Mouse (Mus musculus) forelimb bud, embryonic 11.5 days (tissue): ENCODE results near the gene Cldn9.
A peak's percentile ranks its signal among the peaks of the same experiment; 100 is the strongest.

Experiments used
- DNase-seq: peaks from one replicate; pipeline ENCODE4 v3.0.0-alpha.2; 2012; ENCODE audit warnings: low read depth, low spot score

The Cldn9 gene

GRCm38 (mm10) chr17:23681086-23681485, 2.7 kb downstream of the Cldn9 start:
- DNase-seq, result no peak

- DNase-seq, result no peak
These were observed 3.5 kb downstream of the Cldn9 start for GRCm38 (mm10) chr17:23680336-23680735.

GRCm38 (mm10) chr17:23679127-23679835, 4.5 kb downstream of the Cldn9 start, which contains the start of gene Cldn6:
Cldn6 (plus strand) TSS chr17:23679249.
- no peak for DNase-seq

- DNase-seq, result peak; percentile 68
These were observed 6.6 kb downstream of the Cldn9 start, which contains the start of gene Tnfrsf12a for GRCm38 (mm10) chr17:23677236-23677679. Tnfrsf12a (minus strand) TSS chr17:23677468.

- no peak for DNase-seq
These were observed 7.3 kb downstream of the Cldn9 start for GRCm38 (mm10) chr17:23676473-23677031.

- no peak for DNase-seq
These were observed 8.1 kb downstream of the Cldn9 start for GRCm38 (mm10) chr17:23675564-23676281.

GRCm38 (mm10) chr17:23675127-23675526, 8.7 kb downstream of the Cldn9 start:
- DNase-seq, result no peak

GRCm38 (mm10) chr17:23674271-23674952, 9.4 kb downstream of the Cldn9 start:
- DNase-seq, result no peak

- DNase-seq, result peak; percentile 98
These were observed 10.3 kb downstream of the Cldn9 start, which contains the start of the genes Hcfc1r1 and Thoc6 for GRCm38 (mm10) chr17:23673424-23674073. Hcfc1r1 (plus strand) TSS chr17:23673596. Thoc6 (minus strand) TSS chr17:23673882.

GRCm38 (mm10) chr17:23672761-23673160, 11.1 kb downstream of the Cldn9 start:
- no peak for DNase-seq

GRCm38 (mm10) chr17:23671519-23671918, 12.3 kb downstream of the Cldn9 start:
- no peak for DNase-seq

- DNase-seq, result no peak
These were observed 13.2 kb downstream of the Cldn9 start for GRCm38 (mm10) chr17:23670516-23671074.

- no peak for DNase-seq
These were observed 18.3 kb downstream of the Cldn9 start for GRCm38 (mm10) chr17:23665511-23665910.

GRCm38 (mm10) chr17:23664556-23665021, 19.2 kb downstream of the Cldn9 start:
- peak; percentile 76 for DNase-seq

GRCm38 (mm10) chr17:23661526-23661925, 22.3 kb downstream of the Cldn9 start:
- no peak for DNase-seq

- no peak for DNase-seq
These were observed 23.0 kb downstream of the Cldn9 start for GRCm38 (mm10) chr17:23660876-23661200.

GRCm38 (mm10) chr17:23660117-23660875, 23.5 kb downstream of the Cldn9 start, which contains the start of gene Bicdl2:
Bicdl2 (plus strand) TSS chr17:23660506.
- DNase-seq, result no peak

GRCm38 (mm10) chr17:23658450-23658849, 25.4 kb downstream of the Cldn9 start:
- DNase-seq, result no peak

GRCm38 (mm10) chr17:23654410-23654809, 29.4 kb downstream of the Cldn9 start:
- DNase-seq, result no peak

GRCm38 (mm10) chr17:23654001-23654400, 29.8 kb downstream of the Cldn9 start:
- no peak for DNase-seq
